In the genomic region with DNA sequence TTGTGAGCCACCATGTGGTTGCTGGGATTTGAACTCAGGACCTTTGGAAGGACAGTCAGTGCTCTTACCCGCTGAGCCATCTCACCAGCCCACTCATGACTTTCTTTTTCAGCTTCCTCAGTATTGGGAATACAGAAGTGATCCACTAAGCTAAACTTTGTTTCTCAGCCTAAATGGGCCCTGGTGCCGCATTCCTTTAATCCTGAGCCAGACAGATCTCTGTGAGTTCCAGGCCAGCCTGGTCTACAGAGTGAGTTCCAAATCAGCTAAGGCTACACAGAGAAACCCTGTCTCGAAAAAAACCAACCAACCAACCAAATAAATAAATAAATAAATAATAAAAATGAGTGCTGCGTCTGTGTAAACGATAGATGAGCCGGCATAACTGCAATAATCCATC, we compare ENCODE assay signal across 8 mouse cellular contexts. TPM values are rescaled to one million over a fixed set of nuclear protein-coding genes. Genes with fewer than 3 reads are reported as not detected.
DNase-seq lines count a peak whose midpoint lies in the region; ATAC-seq lines count a peak whose summit lies in the region.
"Not testable (repeated sequence)": the region's sequence is repeated elsewhere in the genome, so short reads cannot be mapped to it uniquely, and the experiment has no call there.

No protein-coding gene starts in this region.

- peak overlapping the region; percentile 53 for H3K4me2 ChIP-seq in heart, embryonic 14.5 days (ENCODE audit: low read length)
- H3K4me2 ChIP-seq in intestine, embryonic 16.5 days (ENCODE audit: low read depth, low read length) = peak overlapping the region; percentile 91
- H3K4me2 ChIP-seq in limb, embryonic 13.5 days (replicated peaks) = peak overlapping the region; percentile 86
- H3K4me2 ChIP-seq in lung, embryonic 16.5 days (ENCODE audit: low read depth, low read length) = peak overlapping the region; percentile 61
- H3K4me2 ChIP-seq in neural tube, embryonic 12.5 days (replicated peaks) = peak overlapping the region; percentile 76

- not testable (repeated sequence) for H3K36me3 ChIP-seq in forebrain, embryonic 10.5 days (replicated peaks); heart, embryonic 14.5 days (ENCODE audit: control insufficient read depth, insufficient read depth, low read length); intestine, embryonic 16.5 days (ENCODE audit: control insufficient read depth, insufficient read depth, low read length); limb, embryonic 13.5 days; lung, embryonic 16.5 days (ENCODE audit: control insufficient read depth, insufficient read depth, low read length); neural tube, embryonic 12.5 days

- peak overlapping the region; percentile 90 for H3K27ac ChIP-seq in forebrain, embryonic 10.5 days
- peak overlapping the region; percentile 84 to 91 for H3K27ac ChIP-seq in heart, embryonic 14.5 days (replicated peaks in 1 of 2; ENCODE audit: control insufficient read depth in 1 of 2, insufficient read depth in 1 of 2, low read depth in 2 of 2, low read length in 2 of 2)
- H3K27ac ChIP-seq in intestine, embryonic 16.5 days (ENCODE audit: low read length) = peak overlapping the region; percentile 93
- H3K27ac ChIP-seq in limb, embryonic 13.5 days = peak overlapping the region; percentile 86
- peak overlapping the region; percentile 97 for H3K27ac ChIP-seq in lung, embryonic 16.5 days (ENCODE audit: low read length)
- peak overlapping the region; percentile 59 for H3K27ac ChIP-seq in neural tube, embryonic 12.5 days

- H3K9me3 ChIP-seq in forebrain, embryonic 10.5 days; heart, embryonic 14.5 days (ENCODE audit: control insufficient read depth, low read length); intestine, embryonic 16.5 days (ENCODE audit: control insufficient read depth, low read length); limb, embryonic 13.5 days; lung, embryonic 16.5 days (ENCODE audit: control insufficient read depth, low read length); neural tube, embryonic 12.5 days: not testable (repeated sequence)

- H3K4me3 ChIP-seq in forebrain, embryonic 10.5 days = peak overlapping the region; percentile 77
- H3K4me3 ChIP-seq in heart, embryonic 14.5 days (ENCODE audit: control insufficient read depth in 1 of 2, insufficient read depth in 1 of 2, low read depth in 1 of 2, low read length in 2 of 2) = peak overlapping the region; percentile 27 to 62
- H3K4me3 ChIP-seq in intestine, embryonic 16.5 days (ENCODE audit: low read length) = peak overlapping the region; percentile 73
- peak overlapping the region; percentile 68 for H3K4me3 ChIP-seq in limb, embryonic 13.5 days
- H3K4me3 ChIP-seq in lung, embryonic 16.5 days (ENCODE audit: low read length) = peak overlapping the region; percentile 45
- H3K4me3 ChIP-seq in neural tube, embryonic 12.5 days = peak overlapping the region; percentile 66

- peak; percentile 61 for DNase-seq in cerebellum, adult 11-12 months
- DNase-seq in forebrain, embryonic 10.5 days (ENCODE audit: extremely low spot score, low spot score) = peak; percentile 36
- DNase-seq in thymus, postnatal 4 days = peak; percentile 32

- H3K4me1 ChIP-seq in forebrain, embryonic 10.5 days = peaks cover 19% of the 10 kb centered on the region
- peaks cover 12 to 31% of the 10 kb centered on the region in 2 experiments for H3K4me1 ChIP-seq in heart, embryonic 14.5 days (ENCODE audit: control insufficient read depth in 2 of 2, insufficient read depth in 2 of 2, low read length in 2 of 2)
- peaks cover 14% of the 10 kb centered on the region for H3K4me1 ChIP-seq in intestine, embryonic 16.5 days (ENCODE audit: control insufficient read depth, insufficient read depth, low read length)
- peaks cover 18% of the 10 kb centered on the region for H3K4me1 ChIP-seq in limb, embryonic 13.5 days
- peaks cover 18% of the 10 kb centered on the region; the same call in 1 of the 2 replicates for H3K4me1 ChIP-seq in lung, embryonic 16.5 days (replicated peaks; ENCODE audit: control insufficient read depth, insufficient read depth, low read length)
- H3K4me1 ChIP-seq in neural tube, embryonic 12.5 days = not testable (repeated sequence)

- H3K9ac ChIP-seq in heart, embryonic 14.5 days (ENCODE audit: low read length) = peak overlapping the region; percentile 60
- H3K9ac ChIP-seq in intestine, embryonic 16.5 days (ENCODE audit: low read depth, low read length) = peak overlapping the region; percentile 64
- H3K9ac ChIP-seq in limb, embryonic 13.5 days = peak overlapping the region; percentile 62
- peak overlapping the region; percentile 66 for H3K9ac ChIP-seq in lung, embryonic 16.5 days (ENCODE audit: low read length)
- H3K9ac ChIP-seq in neural tube, embryonic 12.5 days = 0 out of 2 replicates have a peak overlapping the region, but pooled peaks have one; percentile 38

- WGBS in forebrain, embryonic 10.5 days = 30% methylated on average over 6 of the region's 6 CpGs
- WGBS in heart, embryonic 14.5 days = 22% methylated on average over 6 of the region's 6 CpGs
- WGBS in intestine, embryonic 16.5 days = 26% methylated on average over 6 of the region's 6 CpGs
- 30% methylated on average over 6 of the region's 6 CpGs for WGBS in limb, embryonic 13.5 days
- WGBS in lung, embryonic 16.5 days = 26% methylated on average over 6 of the region's 6 CpGs
- WGBS in neural tube, embryonic 12.5 days = 26% methylated on average over 6 of the region's 6 CpGs

- ATAC-seq in heart, embryonic 14.5 days (ENCODE audit: insufficient number of reproducible peaks, insufficient read depth, low FRiP score, low read depth) = not testable (repeated sequence)
- ATAC-seq in intestine, embryonic 16.5 days = peak; percentile 1
- peak; percentile 6; the same call in 1 of the 2 replicates for ATAC-seq in limb, embryonic 13.5 days (ENCODE audit: low FRiP score, low read depth)
- peak; percentile 4 for ATAC-seq in lung, embryonic 16.5 days (ENCODE audit: low read depth)
- peak; percentile 14; the same call in 1 of the 2 replicates for ATAC-seq in neural tube, embryonic 12.5 days (ENCODE audit: low FRiP score, low read depth)

- H3K27me3 ChIP-seq in forebrain, embryonic 10.5 days (ENCODE audit: poor library complexity, severe bottlenecking) = peaks cover 20% of the 10 kb centered on the region
- H3K27me3 ChIP-seq in heart, embryonic 14.5 days (ENCODE audit: control insufficient read depth, insufficient read depth, low read length); intestine, embryonic 16.5 days (replicated peaks; ENCODE audit: control insufficient read depth, insufficient read depth, low read length); lung, embryonic 16.5 days (ENCODE audit: control insufficient read depth, insufficient read depth, low read depth, low read length): not testable (repeated sequence)
- H3K27me3 ChIP-seq in limb, embryonic 13.5 days = peaks cover 15% of the 10 kb centered on the region
- H3K27me3 ChIP-seq in neural tube, embryonic 12.5 days (replicated peaks) = peaks cover 18% of the 10 kb centered on the region

RNA-seq across cellular contexts. Expression of a gene that starts 0.5 kb away (rescaled TPM):
- polyA plus RNA-seq in forebrain, embryonic 10.5 days (2016; fragmentation: Nextera tagmentation; extraction: Ambion mirVana) = 103 and 108 TPM in 2 replicates
- 105 and 114 TPM in 2 replicates for polyA plus RNA-seq in heart, embryonic 14.5 days (2014; fragmentation: Nextera tagmentation; extraction: Ambion mirVana)
- 83.1 and 83.7 TPM in 2 replicates for polyA plus RNA-seq in intestine, embryonic 16.5 days (2015; fragmentation: Nextera tagmentation; extraction: Ambion mirVana)
- 123 and 124 TPM in 2 replicates for polyA plus RNA-seq in limb, embryonic 13.5 days (2015; fragmentation: Nextera tagmentation; extraction: Ambion mirVana)
- 126 and 136 TPM in 2 replicates for polyA plus RNA-seq in lung, embryonic 16.5 days (2015; fragmentation: Nextera tagmentation; extraction: Ambion mirVana)
- 80.2 and 82.0 TPM in 2 replicates for polyA plus RNA-seq in neural tube, embryonic 12.5 days (2016; fragmentation: Nextera tagmentation; extraction: Ambion mirVana)

RNA-seq across cellular contexts. Expression of a gene that starts 5.3 kb away (rescaled TPM):
- 0.64 and 0.79 TPM in 2 replicates for polyA plus RNA-seq in forebrain, embryonic 10.5 days (2016; fragmentation: Nextera tagmentation; extraction: Ambion mirVana)
- 0.85 and 1.2 TPM in 2 replicates for polyA plus RNA-seq in heart, embryonic 14.5 days (2014; fragmentation: Nextera tagmentation; extraction: Ambion mirVana)
- polyA plus RNA-seq in intestine, embryonic 16.5 days (2015; fragmentation: Nextera tagmentation; extraction: Ambion mirVana) = 2.5 TPM in 2 replicates
- 1.9 and 2.3 TPM in 2 replicates for polyA plus RNA-seq in limb, embryonic 13.5 days (2015; fragmentation: Nextera tagmentation; extraction: Ambion mirVana)
- polyA plus RNA-seq in lung, embryonic 16.5 days (2015; fragmentation: Nextera tagmentation; extraction: Ambion mirVana) = 1.6 and 2.9 TPM in 2 replicates
- 0.39 and 0.66 TPM in 2 replicates for polyA plus RNA-seq in neural tube, embryonic 12.5 days (2016; fragmentation: Nextera tagmentation; extraction: Ambion mirVana)

RNA-seq across cellular contexts. Expression of a gene that starts 10.7 kb away (rescaled TPM):
- polyA plus RNA-seq in forebrain, embryonic 10.5 days (2016; fragmentation: Nextera tagmentation; extraction: Ambion mirVana) = 2.9 and 4.1 TPM in 2 replicates
- 5.9 and 7.7 TPM in 2 replicates for polyA plus RNA-seq in heart, embryonic 14.5 days (2014; fragmentation: Nextera tagmentation; extraction: Ambion mirVana)
- 261 and 264 TPM in 2 replicates for polyA plus RNA-seq in intestine, embryonic 16.5 days (2015; fragmentation: Nextera tagmentation; extraction: Ambion mirVana)
- 1.7 and 2.0 TPM in 2 replicates for polyA plus RNA-seq in limb, embryonic 13.5 days (2015; fragmentation: Nextera tagmentation; extraction: Ambion mirVana)
- polyA plus RNA-seq in lung, embryonic 16.5 days (2015; fragmentation: Nextera tagmentation; extraction: Ambion mirVana) = 21.9 and 32.5 TPM in 2 replicates
- polyA plus RNA-seq in neural tube, embryonic 12.5 days (2016; fragmentation: Nextera tagmentation; extraction: Ambion mirVana) = 1.6 and 1.7 TPM in 2 replicates

RNA-seq across cellular contexts. Expression of a gene that starts 23.8 kb away (rescaled TPM):
- polyA plus RNA-seq in forebrain, embryonic 10.5 days (2016; fragmentation: Nextera tagmentation; extraction: Ambion mirVana) = 0.33 and 0.38 TPM in 2 replicates
- 0.44 and 0.66 TPM in 2 replicates for polyA plus RNA-seq in heart, embryonic 14.5 days (2014; fragmentation: Nextera tagmentation; extraction: Ambion mirVana)
- polyA plus RNA-seq in intestine, embryonic 16.5 days (2015; fragmentation: Nextera tagmentation; extraction: Ambion mirVana) = 0.42 and 0.92 TPM in 2 replicates
- polyA plus RNA-seq in limb, embryonic 13.5 days (2015; fragmentation: Nextera tagmentation; extraction: Ambion mirVana) = 0.46 and 0.51 TPM in 2 replicates
- 1.1 and 1.7 TPM in 2 replicates for polyA plus RNA-seq in lung, embryonic 16.5 days (2015; fragmentation: Nextera tagmentation; extraction: Ambion mirVana)
- 1.1 and 1.8 TPM in 2 replicates for polyA plus RNA-seq in neural tube, embryonic 12.5 days (2016; fragmentation: Nextera tagmentation; extraction: Ambion mirVana)

RNA-seq across cellular contexts. Expression of a gene that starts 44.1 kb away (rescaled TPM):
- polyA plus RNA-seq in forebrain, embryonic 10.5 days (2016; fragmentation: Nextera tagmentation; extraction: Ambion mirVana) = 44.2 and 50.8 TPM in 2 replicates
- polyA plus RNA-seq in heart, embryonic 14.5 days (2014; fragmentation: Nextera tagmentation; extraction: Ambion mirVana) = 93.5 and 98.5 TPM in 2 replicates
- polyA plus RNA-seq in intestine, embryonic 16.5 days (2015; fragmentation: Nextera tagmentation; extraction: Ambion mirVana) = 626 and 672 TPM in 2 replicates
- polyA plus RNA-seq in limb, embryonic 13.5 days (2015; fragmentation: Nextera tagmentation; extraction: Ambion mirVana) = 110 and 112 TPM in 2 replicates
- polyA plus RNA-seq in lung, embryonic 16.5 days (2015; fragmentation: Nextera tagmentation; extraction: Ambion mirVana) = 309 and 317 TPM in 2 replicates
- polyA plus RNA-seq in neural tube, embryonic 12.5 days (2016; fragmentation: Nextera tagmentation; extraction: Ambion mirVana) = 23.5 and 23.9 TPM in 2 replicates
